Mouse (Mus musculus): Measurements from ENCODE around the gene Pde3a. TPM values are rescaled to one million over a fixed set of nuclear protein-coding genes. Genes with fewer than 3 reads are reported as not detected.

Gene Pde3a
- polyA plus RNA-seq, 1 experiment from 2014 or later = 1.4 TPM

DNA sequence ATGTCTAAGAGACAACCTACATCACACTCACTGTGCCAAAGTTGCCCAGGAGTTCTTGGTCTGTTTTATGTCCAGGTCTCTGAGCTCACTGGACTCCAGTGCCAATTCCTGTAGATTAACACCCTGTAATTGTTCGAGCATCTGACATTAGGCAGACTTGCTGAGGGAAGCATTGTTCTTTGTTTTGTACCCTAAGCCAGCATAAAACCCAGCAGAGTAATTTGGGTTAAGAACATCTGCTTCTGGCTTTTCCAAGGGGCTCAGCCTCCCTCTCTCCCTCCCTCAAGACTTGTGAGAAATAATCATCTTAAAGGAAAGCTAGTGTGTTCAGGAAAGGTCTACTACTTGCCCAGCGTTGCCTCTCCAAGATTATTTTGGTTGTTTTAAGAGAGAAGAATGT lies 225.2 kb downstream of the Pde3a start:
- H3K27ac ChIP-seq (ENCODE audit: low read length) = 0 out of 2 replicates have a peak overlapping the region, but pooled peaks have one; percentile 2
- H3K4me2 ChIP-seq (ENCODE audit: low read length) = no peak overlapping the region
- H3K4me3 ChIP-seq (replicated peaks; ENCODE audit: low read length) = no peak overlapping the region
- H3K9ac ChIP-seq (replicated peaks; ENCODE audit: low read depth, low read length) = no peak overlapping the region
- ATAC-seq = peak; percentile 54
- no peaks in the 10 kb centered on the region for H3K36me3 ChIP-seq (ENCODE audit: control insufficient read depth, insufficient read depth)
- H3K4me1 ChIP-seq (replicated peaks; ENCODE audit: control insufficient read depth, insufficient read depth, low read length) = 0 out of 2 replicates have a peak, but pooled peaks cover 5% of the 10 kb centered on the region
- no peaks in the 10 kb centered on the region for H3K9me3 ChIP-seq (ENCODE audit: control insufficient read depth, low read length)
- H3K27me3 ChIP-seq (replicated peaks; ENCODE audit: control insufficient read depth, insufficient read depth, low read length) = no peaks in the 10 kb centered on the region
- 32% methylated on average over 2 of the region's 2 CpGs for WGBS

DNA sequence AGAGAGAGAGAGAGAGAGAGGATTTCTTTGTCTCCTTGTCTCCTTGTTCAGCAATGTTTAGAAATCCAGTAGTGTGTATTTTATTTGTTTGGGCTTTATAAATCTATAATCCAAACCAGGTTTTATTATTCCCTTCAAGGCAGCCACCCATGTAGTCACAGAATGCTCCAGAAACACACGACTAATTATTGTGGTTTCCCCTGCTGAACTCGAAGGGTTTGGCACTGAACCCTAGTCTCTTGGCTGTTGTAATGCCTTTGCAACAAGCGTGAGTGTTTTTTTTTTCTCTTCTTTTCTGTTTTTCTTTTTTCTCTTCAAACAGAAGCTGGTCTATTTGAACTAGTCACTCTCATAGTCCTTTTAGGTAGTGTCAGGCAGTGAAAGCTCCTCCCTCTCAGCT lies 225.6 kb downstream of the Pde3a start:
- H3K4me3 ChIP-seq (replicated peaks; ENCODE audit: low read length) = no peak overlapping the region
- H3K4me1 ChIP-seq (replicated peaks; ENCODE audit: control insufficient read depth, insufficient read depth, low read length) = 0 out of 2 replicates have a peak, but pooled peaks cover 5% of the 10 kb centered on the region
- H3K9me3 ChIP-seq (ENCODE audit: control insufficient read depth, low read length) = no peaks in the 10 kb centered on the region
- peak; percentile 65 for ATAC-seq
- no peaks in the 10 kb centered on the region for H3K36me3 ChIP-seq (ENCODE audit: control insufficient read depth, insufficient read depth)
- H3K27me3 ChIP-seq (replicated peaks; ENCODE audit: control insufficient read depth, insufficient read depth, low read length) = no peaks in the 10 kb centered on the region
- no peak overlapping the region for H3K9ac ChIP-seq (replicated peaks; ENCODE audit: low read depth, low read length)
- no peak overlapping the region for H3K4me2 ChIP-seq (ENCODE audit: low read length)
- WGBS = 12% methylated on average over 3 of the region's 3 CpGs
- H3K27ac ChIP-seq (ENCODE audit: low read length) = no peak overlapping the region

DNA sequence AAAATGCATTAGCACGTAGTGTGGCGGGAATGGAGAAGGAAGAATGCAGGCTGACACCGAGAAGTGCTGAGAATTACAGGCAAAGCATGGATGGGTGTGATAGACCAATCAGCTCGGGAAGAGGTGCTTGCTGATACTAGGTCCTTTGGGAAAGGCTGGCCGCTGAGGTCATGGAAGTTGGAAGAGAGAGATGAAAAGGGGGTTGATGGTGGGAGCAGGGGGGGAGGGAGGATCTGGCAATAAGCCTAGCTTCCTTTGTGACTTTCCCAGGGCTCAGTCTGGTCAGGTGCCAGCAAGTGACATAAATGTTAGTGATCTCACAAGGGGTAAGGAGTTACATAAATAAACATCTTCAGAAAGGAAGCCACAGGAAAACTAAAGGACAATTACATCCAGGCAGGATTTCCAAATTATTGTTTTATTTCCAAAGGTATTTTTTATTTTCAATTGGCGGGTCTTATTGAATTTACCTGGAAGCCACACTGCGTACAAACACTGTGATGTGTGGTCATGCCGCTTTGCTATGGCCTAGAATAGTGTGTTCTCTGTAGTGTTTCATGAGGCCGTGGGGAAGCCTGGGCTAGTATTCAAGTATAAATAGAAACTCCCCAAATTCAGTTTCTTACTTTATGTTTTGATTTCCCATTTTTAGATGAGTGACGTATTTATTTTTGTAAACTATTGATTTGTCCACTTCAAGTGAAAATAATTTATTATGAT lies 236.4 kb downstream of the Pde3a start:
- Histone ChIP-seq H3K27ac (ENCODE audit: low read length) (no peak overlapping the region), H3K4me2 (ENCODE audit: low read length) (no peak overlapping the region), H3K4me3 (replicated peaks; ENCODE audit: low read length) (no peak overlapping the region), H3K4me1 (replicated peaks; ENCODE audit: control insufficient read depth, insufficient read depth, low read length) (peaks cover 7% of the 10 kb centered on the region), H3K9ac (replicated peaks; ENCODE audit: low read depth, low read length) (no peak overlapping the region), H3K36me3 (ENCODE audit: control insufficient read depth, insufficient read depth) (no peaks in the 10 kb centered on the region), H3K27me3 (replicated peaks; ENCODE audit: control insufficient read depth, insufficient read depth, low read length) (0 out of 2 replicates have a peak, but pooled peaks cover 4% of the 10 kb centered on the region), H3K9me3 (ENCODE audit: control insufficient read depth, low read length) (no peaks in the 10 kb centered on the region)
- ATAC-seq = peak; percentile 91
- 33% methylated on average over 10 of the region's 10 CpGs for WGBS

DNA sequence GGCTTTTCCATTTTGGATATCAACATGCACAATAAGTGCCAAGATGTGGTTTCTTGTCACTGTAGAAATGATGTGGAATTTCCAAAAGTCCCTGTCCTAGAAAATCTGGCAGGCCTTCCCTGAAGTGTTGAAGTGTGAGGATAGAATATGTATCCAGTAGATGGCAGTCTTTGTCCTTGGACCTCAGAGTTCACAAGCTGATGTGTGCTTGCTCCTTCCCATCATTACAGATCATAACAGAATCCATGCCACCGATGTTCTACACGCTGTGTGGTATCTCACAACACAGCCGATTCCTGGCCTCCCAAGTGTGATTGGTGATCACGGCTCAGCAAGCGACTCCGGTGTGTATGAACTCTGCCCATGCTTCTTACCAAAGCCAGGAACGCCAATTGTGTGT lies 238.2 kb downstream of the Pde3a start:
- H3K27ac ChIP-seq (ENCODE audit: low read length) = no peak overlapping the region

GRCm38 (mm10) chr6:141488619-141489018 lies 239.6 kb downstream of the Pde3a start:
- Histone ChIP-seq H3K4me3 (replicated peaks; ENCODE audit: low read length) (no peak overlapping the region), H3K9me3 (ENCODE audit: control insufficient read depth, low read length) (no peaks in the 10 kb centered on the region), H3K4me1 (replicated peaks; ENCODE audit: control insufficient read depth, insufficient read depth, low read length) (peaks cover 7% of the 10 kb centered on the region), H3K27me3 (replicated peaks; ENCODE audit: control insufficient read depth, insufficient read depth, low read length) (0 out of 2 replicates have a peak, but pooled peaks cover 4% of the 10 kb centered on the region), H3K9ac (replicated peaks; ENCODE audit: low read depth, low read length) (no peak overlapping the region), H3K36me3 (ENCODE audit: control insufficient read depth, insufficient read depth) (no peaks in the 10 kb centered on the region), H3K27ac (ENCODE audit: low read length) (no peak overlapping the region), H3K4me2 (ENCODE audit: low read length) (no peak overlapping the region)
- 16% methylated on average over 11 of the region's 11 CpGs for WGBS
- no peak for ATAC-seq

More for the DNA sequence above, 238.2 kb downstream of the Pde3a start:
- ATAC-seq = peak; percentile 67; the same call in 1 of the 2 replicates
- Histone ChIP-seq H3K36me3 (ENCODE audit: control insufficient read depth, insufficient read depth) (no peaks in the 10 kb centered on the region), H3K4me1 (replicated peaks; ENCODE audit: control insufficient read depth, insufficient read depth, low read length) (peaks cover 7% of the 10 kb centered on the region), H3K4me3 (replicated peaks; ENCODE audit: low read length) (no peak overlapping the region), H3K9me3 (ENCODE audit: control insufficient read depth, low read length) (no peaks in the 10 kb centered on the region), H3K4me2 (ENCODE audit: low read length) (no peak overlapping the region), H3K9ac (replicated peaks; ENCODE audit: low read depth, low read length) (no peak overlapping the region), H3K27me3 (replicated peaks; ENCODE audit: control insufficient read depth, insufficient read depth, low read length) (0 out of 2 replicates have a peak, but pooled peaks cover 4% of the 10 kb centered on the region)
- 50% methylated on average over 7 of the region's 7 CpGs for WGBS

- peak overlapping the region; percentile 58 for H3K27ac ChIP-seq (ENCODE audit: low read length)
- no peaks in the 10 kb centered on the region for H3K9me3 ChIP-seq (ENCODE audit: control insufficient read depth, low read length)
- peaks cover 9% of the 10 kb centered on the region; the same call in 1 of the 2 replicates for H3K4me1 ChIP-seq (replicated peaks; ENCODE audit: control insufficient read depth, insufficient read depth, low read length)
- H3K27me3 ChIP-seq (replicated peaks; ENCODE audit: control insufficient read depth, insufficient read depth, low read length) = no peaks in the 10 kb centered on the region
- H3K9ac ChIP-seq (replicated peaks; ENCODE audit: low read depth, low read length) = no peak overlapping the region
- ATAC-seq = no peak
- H3K4me2 ChIP-seq (ENCODE audit: low read length) = no peak overlapping the region
- no peaks in the 10 kb centered on the region for H3K36me3 ChIP-seq (ENCODE audit: control insufficient read depth, insufficient read depth)
- whole genome bisulfite sequencing = 41% methylated on average over 4 of the region's 4 CpGs
- no peak overlapping the region for H3K4me3 ChIP-seq (replicated peaks; ENCODE audit: low read length)
Observed at GRCm38 (mm10) chr6:141494909-141495308, 245.8 kb downstream of the Pde3a start.

DNA sequence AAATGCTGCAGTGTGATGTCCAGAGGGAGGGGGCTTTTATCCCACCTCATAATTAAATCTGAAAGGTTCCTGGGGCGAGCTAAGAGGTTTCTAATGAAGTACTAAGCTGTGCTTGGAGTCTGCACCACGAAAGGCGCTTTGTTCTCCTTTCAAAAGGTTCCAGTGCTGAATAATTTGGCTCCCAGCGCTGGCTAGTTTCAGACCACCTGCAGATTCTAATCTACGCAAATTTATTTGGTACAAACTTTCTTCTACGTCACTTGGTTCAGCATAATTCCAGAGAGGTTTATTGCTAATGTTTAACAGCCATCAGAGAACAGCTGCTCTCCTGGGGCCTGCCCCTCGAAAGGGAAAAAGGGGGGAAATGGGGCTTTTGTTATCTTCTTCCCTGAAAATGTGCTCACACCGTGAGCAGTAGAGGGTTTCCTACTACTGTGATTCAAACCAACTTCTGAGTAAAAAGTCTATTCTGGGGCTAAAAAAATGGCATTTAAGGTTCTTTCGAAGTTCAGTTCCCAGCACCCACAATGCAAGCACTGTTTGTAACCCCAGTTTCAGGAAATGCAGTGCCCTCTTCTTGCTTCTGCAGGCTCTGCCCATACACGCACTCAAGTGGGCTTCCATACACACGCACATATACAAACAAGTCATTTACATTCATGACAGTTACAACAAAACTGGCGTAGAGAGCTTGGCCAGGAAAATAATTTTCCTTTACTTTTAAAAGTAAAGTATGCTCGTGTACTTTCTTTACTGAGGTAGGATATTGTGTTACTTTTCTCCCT lies 246.8 kb downstream of the Pde3a start:
- Histone ChIP-seq H3K4me2 (ENCODE audit: low read length) (no peak overlapping the region), H3K4me3 (replicated peaks; ENCODE audit: low read length) (no peak overlapping the region), H3K9me3 (ENCODE audit: control insufficient read depth, low read length) (no peaks in the 10 kb centered on the region), H3K4me1 (replicated peaks; ENCODE audit: control insufficient read depth, insufficient read depth, low read length) (peaks cover 9% of the 10 kb centered on the region; the same call in 1 of the 2 replicates), H3K9ac (replicated peaks; ENCODE audit: low read depth, low read length) (no peak overlapping the region), H3K36me3 (ENCODE audit: control insufficient read depth, insufficient read depth) (no peaks in the 10 kb centered on the region), H3K27me3 (replicated peaks; ENCODE audit: control insufficient read depth, insufficient read depth, low read length) (no peaks in the 10 kb centered on the region), H3K27ac (ENCODE audit: low read length) (peak overlapping the region; percentile 64)
- WGBS = 2% methylated on average over 13 of the region's 13 CpGs
- peak; percentile 95 for ATAC-seq

DNA sequence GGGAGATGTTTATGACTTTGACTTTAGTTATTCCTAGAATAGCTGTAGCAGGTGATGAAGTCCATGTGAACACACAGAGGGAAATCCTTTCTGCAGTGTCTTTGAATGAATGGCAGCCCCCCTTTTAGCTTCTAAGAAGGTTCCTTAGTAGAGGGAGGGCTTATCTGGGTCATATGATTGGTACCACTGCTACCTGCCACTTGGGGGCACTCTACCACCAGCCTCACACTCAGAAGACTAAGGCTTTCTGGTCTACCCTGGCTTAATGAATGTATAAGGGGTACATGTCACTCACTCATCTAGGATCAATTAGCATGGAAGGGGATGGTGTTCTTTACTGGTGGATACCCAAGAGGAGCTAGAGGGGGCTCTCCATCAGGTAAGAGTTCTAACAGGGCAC lies 250.4 kb downstream of the Pde3a start:
- H3K27me3 ChIP-seq (replicated peaks; ENCODE audit: control insufficient read depth, insufficient read depth, low read length) = no peaks in the 10 kb centered on the region
- no peak overlapping the region for H3K4me3 ChIP-seq (replicated peaks; ENCODE audit: low read length)
- H3K36me3 ChIP-seq (ENCODE audit: control insufficient read depth, insufficient read depth) = no peaks in the 10 kb centered on the region
- no peak overlapping the region for H3K4me2 ChIP-seq (ENCODE audit: low read length)
- no peak overlapping the region for H3K27ac ChIP-seq (ENCODE audit: low read length)
- H3K9me3 ChIP-seq (ENCODE audit: control insufficient read depth, low read length) = no peaks in the 10 kb centered on the region
- H3K9ac ChIP-seq (replicated peaks; ENCODE audit: low read depth, low read length) = no peak overlapping the region
- H3K4me1 ChIP-seq (replicated peaks; ENCODE audit: control insufficient read depth, insufficient read depth, low read length) = peaks cover 9% of the 10 kb centered on the region; the same call in 1 of the 2 replicates
- ATAC-seq = no peak

DNA sequence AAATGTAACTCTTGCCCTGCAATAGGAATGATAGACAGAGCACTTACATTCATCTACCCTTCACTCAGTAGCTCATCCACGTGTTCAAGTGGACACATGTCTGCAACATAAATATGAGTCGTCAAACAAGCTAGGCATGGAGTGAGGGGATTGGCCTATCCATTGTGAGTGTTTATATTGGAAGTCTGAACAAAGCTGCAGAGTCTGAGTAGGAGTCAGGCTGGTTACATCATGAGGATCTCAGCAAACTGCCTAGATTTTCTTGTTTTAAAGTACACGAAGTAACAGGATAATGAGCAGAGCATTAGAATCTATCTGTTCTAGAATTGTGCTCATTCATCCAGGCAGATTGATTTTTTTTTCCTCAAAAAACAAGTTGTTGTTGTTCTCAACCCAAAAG lies 252.1 kb downstream of the Pde3a start:
- WGBS = 84% methylated on average over 3 of the region's 3 CpGs
- H3K36me3 ChIP-seq (ENCODE audit: control insufficient read depth, insufficient read depth) = no peaks in the 10 kb centered on the region
- no peak for ATAC-seq

More for the DNA sequence above, 252.1 kb downstream of the Pde3a start:
- H3K27ac ChIP-seq (ENCODE audit: low read length) = no peak overlapping the region
- H3K4me1 ChIP-seq (replicated peaks; ENCODE audit: control insufficient read depth, insufficient read depth, low read length) = 0 out of 2 replicates have a peak, but pooled peaks cover 2% of the 10 kb centered on the region
- H3K4me3 ChIP-seq (replicated peaks; ENCODE audit: low read length) = no peak overlapping the region
- no peak overlapping the region for H3K4me2 ChIP-seq (ENCODE audit: low read length)
- H3K9ac ChIP-seq (replicated peaks; ENCODE audit: low read depth, low read length) = no peak overlapping the region
- H3K27me3 ChIP-seq (replicated peaks; ENCODE audit: control insufficient read depth, insufficient read depth, low read length) = no peaks in the 10 kb centered on the region
- H3K9me3 ChIP-seq (ENCODE audit: control insufficient read depth, low read length) = no peaks in the 10 kb centered on the region
